Mouse (Mus musculus): ENCODE results near the gene Slc35f4. TPM values are rescaled to one million over a fixed set of nuclear protein-coding genes. Genes with fewer than 3 reads are reported as not detected.

The Slc35f4 gene
- polyA plus RNA-seq, 1 experiment from 2014 or later = not detected

- no peak overlapping the region for H3K4me2 ChIP-seq
- H3K27me3 ChIP-seq (ENCODE audit: insufficient read depth, low read length) = no peaks in the 10 kb centered on the region
- H3K27ac ChIP-seq (ENCODE audit: low read depth) = no peak overlapping the region
- H3K36me3 ChIP-seq (ENCODE audit: insufficient read depth) = no peaks in the 10 kb centered on the region
- H3K4me1 ChIP-seq (ENCODE audit: insufficient read depth) = no peaks in the 10 kb centered on the region
- H3K9ac ChIP-seq = no peak overlapping the region
- no peaks in the 10 kb centered on the region for H3K9me3 ChIP-seq (ENCODE audit: low read depth, low read length)
- TF ChIP-seq CTCF (IDR thresholded peaks at IDR 0.05; ENCODE audit: low read depth) = no peak
- H3K4me3 ChIP-seq (ENCODE audit: low read depth, low read length) = no peak overlapping the region
- peak; percentile 28 for DNase-seq
- WGBS = 23% methylated on average over 2 of the region's 2 CpGs
- no peak for ATAC-seq (ENCODE audit: insufficient read depth)
Observed at GRCm38 (mm10) chr14:49514137-49514536, 11.7 kb downstream of the Slc35f4 start.

DNA sequence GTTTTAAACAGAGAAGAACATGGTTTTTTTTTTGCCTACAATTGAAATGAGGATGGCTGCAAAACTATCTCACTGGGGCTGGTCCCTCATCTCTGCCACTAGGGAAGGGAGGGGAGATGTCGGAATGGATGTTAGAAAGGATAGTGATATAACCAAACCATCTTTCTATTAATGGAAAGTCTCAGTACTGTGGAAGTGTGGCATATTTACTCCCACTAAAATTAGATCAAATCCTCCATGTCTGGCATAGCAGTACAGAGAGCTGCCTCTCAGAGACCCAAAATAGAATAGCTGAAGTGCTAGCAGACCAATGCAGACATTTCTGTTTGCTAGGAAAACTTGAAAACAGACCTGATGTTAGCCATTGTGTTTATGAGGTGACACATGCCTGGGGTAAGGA lies 30.7 kb downstream of the Slc35f4 start:
- H3K27ac ChIP-seq (ENCODE audit: low read depth) = no peak overlapping the region
- H3K9ac ChIP-seq = no peak overlapping the region
- no peak for DNase-seq
- TF ChIP-seq CTCF (IDR thresholded peaks at IDR 0.05; ENCODE audit: low read depth) = no peak
- H3K4me3 ChIP-seq (ENCODE audit: low read depth, low read length) = no peak overlapping the region
- no peak overlapping the region for H3K4me2 ChIP-seq
- no peaks in the 10 kb centered on the region for H3K27me3 ChIP-seq (ENCODE audit: insufficient read depth, low read length)
- H3K36me3 ChIP-seq (ENCODE audit: insufficient read depth) = no peaks in the 10 kb centered on the region
- H3K4me1 ChIP-seq (ENCODE audit: insufficient read depth) = no peaks in the 10 kb centered on the region
- no peak for ATAC-seq (ENCODE audit: insufficient read depth)
- H3K9me3 ChIP-seq (ENCODE audit: low read depth, low read length) = no peaks in the 10 kb centered on the region
- WGBS = 71% methylated on average over 1 of the region's 1 CpGs

- Histone ChIP-seq H3K27ac (ENCODE audit: low read depth) (no peak overlapping the region), H3K9ac (no peak overlapping the region), H3K4me2 (no peak overlapping the region), H3K4me1 (ENCODE audit: insufficient read depth) (no peaks in the 10 kb centered on the region), H3K27me3 (ENCODE audit: insufficient read depth, low read length) (no peaks in the 10 kb centered on the region), H3K4me3 (ENCODE audit: low read depth, low read length) (no peak overlapping the region), H3K36me3 (ENCODE audit: insufficient read depth) (no peaks in the 10 kb centered on the region), H3K9me3 (ENCODE audit: low read depth, low read length) (no peaks in the 10 kb centered on the region)
- ATAC-seq (ENCODE audit: insufficient read depth) = no peak
- no peak for DNase-seq
- WGBS = 48% methylated on average over 1 of the region's 1 CpGs
- TF ChIP-seq CTCF (IDR thresholded peaks at IDR 0.05; ENCODE audit: low read depth) = no peak
Observed at GRCm38 (mm10) chr14:49493793-49494192, 32.1 kb downstream of the Slc35f4 start.

DNA sequence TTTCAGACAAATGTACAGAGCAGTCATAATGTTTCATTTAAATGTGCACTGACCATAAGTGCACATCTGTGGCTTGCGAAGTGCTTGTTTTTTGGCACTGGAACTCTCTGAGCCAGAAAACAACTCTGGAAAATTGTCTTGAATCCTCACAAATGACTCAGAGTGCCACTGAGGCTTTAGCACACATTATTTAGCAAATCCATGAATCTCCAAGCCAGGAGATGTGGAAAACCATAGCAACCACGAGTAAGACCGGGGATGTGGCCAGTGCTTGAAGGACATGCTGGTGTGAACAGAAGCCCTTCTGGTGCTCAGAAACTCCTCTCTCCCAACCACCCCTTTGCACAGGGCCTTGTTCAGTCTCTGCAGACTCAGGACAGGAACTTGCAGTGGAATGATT lies 33.3 kb downstream of the Slc35f4 start:
- no peak overlapping the region for H3K4me2 ChIP-seq
- WGBS = 70% methylated on average over 3 of the region's 3 CpGs
- DNase-seq (no peak), ATAC-seq (ENCODE audit: insufficient read depth) (no peak)
- no peaks in the 10 kb centered on the region for H3K4me1 ChIP-seq (ENCODE audit: insufficient read depth)
- H3K9me3 ChIP-seq (ENCODE audit: low read depth, low read length) = no peaks in the 10 kb centered on the region
- no peaks in the 10 kb centered on the region for H3K36me3 ChIP-seq (ENCODE audit: insufficient read depth)
- H3K27me3 ChIP-seq (ENCODE audit: insufficient read depth, low read length) = no peaks in the 10 kb centered on the region
- no peak overlapping the region for H3K9ac ChIP-seq
- TF ChIP-seq CTCF (IDR thresholded peaks at IDR 0.05; ENCODE audit: low read depth) = no peak
- no peak overlapping the region for H3K27ac ChIP-seq (ENCODE audit: low read depth)
- no peak overlapping the region for H3K4me3 ChIP-seq (ENCODE audit: low read depth, low read length)

DNA sequence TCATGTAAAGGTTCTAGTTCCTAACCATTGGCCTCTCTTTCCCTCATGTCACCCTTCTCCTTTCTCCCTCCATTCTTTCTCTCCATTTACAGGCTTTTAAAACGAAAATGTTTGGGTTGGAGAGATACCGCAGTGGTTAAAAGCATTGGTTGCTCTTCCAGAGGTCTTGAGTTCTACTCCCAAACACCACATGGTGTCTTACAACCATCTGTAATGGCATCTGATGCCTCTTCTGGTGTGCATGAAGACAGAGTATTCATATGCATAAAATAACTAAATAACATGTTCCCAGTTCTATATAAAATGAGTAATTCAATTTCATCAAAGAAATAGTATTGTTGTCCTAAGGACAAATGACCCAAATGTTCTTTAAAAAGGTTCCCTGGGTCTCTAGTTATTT lies 49.2 kb downstream of the Slc35f4 start:
- Histone ChIP-seq H3K4me2 (no peak overlapping the region), H3K27me3 (ENCODE audit: insufficient read depth, low read length) (no peaks in the 10 kb centered on the region), H3K36me3 (ENCODE audit: insufficient read depth) (no peaks in the 10 kb centered on the region), H3K4me1 (ENCODE audit: insufficient read depth) (no peaks in the 10 kb centered on the region), H3K4me3 (ENCODE audit: low read depth, low read length) (no peak overlapping the region), H3K27ac (ENCODE audit: low read depth) (no peak overlapping the region), H3K9ac (no peak overlapping the region), H3K9me3 (ENCODE audit: low read depth, low read length) (no peaks in the 10 kb centered on the region)
- TF ChIP-seq CTCF (IDR thresholded peaks at IDR 0.05; ENCODE audit: low read depth) = no peak
- 72% methylated on average over 2 of the region's 2 CpGs for WGBS
- DNase-seq (no peak), ATAC-seq (ENCODE audit: insufficient read depth) (no peak)

DNA sequence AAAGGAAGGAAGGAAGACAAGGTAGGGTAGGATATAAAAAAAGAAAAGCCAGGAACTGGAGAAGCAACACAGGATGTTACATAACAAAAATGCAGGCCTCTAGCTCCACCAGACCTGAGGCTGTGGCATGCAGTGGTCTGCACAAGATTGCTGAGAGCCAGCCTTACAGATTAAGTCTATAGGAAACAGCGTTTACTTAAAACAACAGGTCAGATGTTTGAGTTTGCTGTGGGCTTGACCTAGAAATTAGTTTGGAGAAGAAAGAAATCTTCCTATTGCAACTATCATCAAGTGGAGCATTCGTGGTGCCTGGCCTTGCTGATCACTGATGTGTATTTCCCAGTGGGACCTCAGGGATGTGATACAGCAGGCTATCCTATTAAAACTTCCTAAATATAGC lies 64.1 kb downstream of the Slc35f4 start:
- no peak overlapping the region for H3K4me3 ChIP-seq (ENCODE audit: low read depth, low read length)
- no peak overlapping the region for H3K27ac ChIP-seq (ENCODE audit: low read depth)
- H3K9ac ChIP-seq = no peak overlapping the region
- no peaks in the 10 kb centered on the region for H3K27me3 ChIP-seq (ENCODE audit: insufficient read depth, low read length)
- no peaks in the 10 kb centered on the region for H3K36me3 ChIP-seq (ENCODE audit: insufficient read depth)
- H3K4me1 ChIP-seq (ENCODE audit: insufficient read depth) = no peaks in the 10 kb centered on the region
- no peak overlapping the region for H3K4me2 ChIP-seq
- peak; percentile 9 for DNase-seq
- ATAC-seq (ENCODE audit: insufficient read depth) = no peak
- H3K9me3 ChIP-seq (ENCODE audit: low read depth, low read length) = no peaks in the 10 kb centered on the region
- 63% methylated on average over 2 of the region's 2 CpGs for WGBS
- TF ChIP-seq CTCF (IDR thresholded peaks at IDR 0.05; ENCODE audit: low read depth) = no peak

DNA sequence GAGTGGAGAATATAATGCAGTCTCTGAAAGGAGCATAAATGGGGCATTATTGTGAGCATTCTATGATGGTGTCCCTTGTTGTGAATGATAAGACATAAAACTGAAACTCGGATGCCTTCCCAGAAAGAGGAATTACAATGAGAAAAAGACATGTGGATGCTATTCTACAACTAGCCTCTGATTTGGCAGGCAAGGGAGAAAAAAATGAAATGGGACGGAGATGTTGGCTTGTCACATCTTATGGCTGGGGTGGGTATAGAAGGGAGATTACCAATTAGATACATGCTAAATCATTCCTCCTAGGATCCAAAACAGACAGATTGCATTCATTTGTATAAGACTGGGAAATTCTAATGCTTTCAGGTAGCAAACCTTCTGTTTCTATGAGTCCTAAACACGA lies 65.0 kb downstream of the Slc35f4 start:
- TF ChIP-seq CTCF (IDR thresholded peaks at IDR 0.05; ENCODE audit: low read depth) = no peak
- no peaks in the 10 kb centered on the region for H3K4me1 ChIP-seq (ENCODE audit: insufficient read depth)
- no peak overlapping the region for H3K4me3 ChIP-seq (ENCODE audit: low read depth, low read length)
- WGBS = 61% methylated on average over 3 of the region's 3 CpGs
- no peak for ATAC-seq (ENCODE audit: insufficient read depth)
- no peak overlapping the region for H3K4me2 ChIP-seq
- no peak overlapping the region for H3K27ac ChIP-seq (ENCODE audit: low read depth)
- H3K9ac ChIP-seq = no peak overlapping the region
- no peaks in the 10 kb centered on the region for H3K9me3 ChIP-seq (ENCODE audit: low read depth, low read length)
- no peak for DNase-seq
- H3K36me3 ChIP-seq (ENCODE audit: insufficient read depth) = no peaks in the 10 kb centered on the region
- H3K27me3 ChIP-seq (ENCODE audit: insufficient read depth, low read length) = no peaks in the 10 kb centered on the region

- no peak overlapping the region for H3K4me3 ChIP-seq (ENCODE audit: low read depth, low read length)
- H3K4me1 ChIP-seq (ENCODE audit: insufficient read depth) = no peaks in the 10 kb centered on the region
- no peak overlapping the region for H3K9ac ChIP-seq
- H3K4me2 ChIP-seq = no peak overlapping the region
- no peaks in the 10 kb centered on the region for H3K36me3 ChIP-seq (ENCODE audit: insufficient read depth)
- no peak overlapping the region for H3K27ac ChIP-seq (ENCODE audit: low read depth)
- ATAC-seq (ENCODE audit: insufficient read depth) (no peak), DNase-seq (no peak)
- no peak for TF ChIP-seq CTCF (IDR thresholded peaks at IDR 0.05; ENCODE audit: low read depth)
- H3K9me3 ChIP-seq (ENCODE audit: low read depth, low read length) = no peaks in the 10 kb centered on the region
- no peaks in the 10 kb centered on the region for H3K27me3 ChIP-seq (ENCODE audit: insufficient read depth, low read length)
- 75% methylated on average over 6 of the region's 6 CpGs for WGBS
Observed at GRCm38 (mm10) chr14:49454283-49454914, 71.4 kb downstream of the Slc35f4 start.
